Mouse (Mus musculus) hindbrain, embryonic 11.5 days (tissue): ENCODE data around the gene Fas. TPM values are rescaled to one million over a fixed set of nuclear protein-coding genes. Genes with fewer than 3 reads are reported as not detected.

ENCODE experiments used
- ATAC-seq: fragments of 200-750 bp; cut with Nextera tagmentation; 2 replicates; pipeline ENCODE4 v1.8.0; 2017; ENCODE audit warnings: mild to moderate bottlenecking, moderate TSS enrichment, moderate library complexity; ENCODE audit not compliant: low FRiP score
- DNase-seq: peaks from one replicate; pipeline ENCODE4 v3.0.0-alpha.2; 2015; ENCODE audit warnings: low spot score
- H3K27ac ChIP-seq: fragments of 300-500 bp; sonication (generic); 2 replicates; pipeline ENCODE4 v1.5.1; 2014; ENCODE audit warnings: mild to moderate bottlenecking, low read depth, low read length
- H3K27me3 ChIP-seq: fragments of 300-500 bp; sonication (generic); 2 replicates; pipeline ENCODE4 v1.6.1; 2014; ENCODE audit warnings: mild to moderate bottlenecking, low read length, moderate library complexity, mixed read lengths; ENCODE audit not compliant: control insufficient read depth, insufficient read depth
- H3K36me3 ChIP-seq: fragments of 300-500 bp; sonication (generic); 2 replicates; pipeline ENCODE4 v1.6.1; 2014; ENCODE audit warnings: mild to moderate bottlenecking, low read length, moderate library complexity, mixed read lengths; ENCODE audit not compliant: control insufficient read depth, insufficient read depth
- H3K4me1 ChIP-seq: fragments of 300-500 bp; sonication (generic); replicated peaks from 2 replicates; pipeline ENCODE4 v1.6.1; 2014; ENCODE audit warnings: low read length, mixed read lengths; ENCODE audit not compliant: control insufficient read depth, insufficient read depth
- H3K4me2 ChIP-seq: fragments of 300-500 bp; sonication (generic); replicated peaks from 2 replicates; pipeline ENCODE4 v1.6.1; 2014; ENCODE audit warnings: mild to moderate bottlenecking, low read depth, low read length
- H3K4me3 ChIP-seq: fragments of 300-500 bp; sonication (generic); 2 replicates; pipeline ENCODE4 v1.5.1; 2014; ENCODE audit warnings: low read depth, low read length
- H3K9ac ChIP-seq: fragments of 300-500 bp; sonication (generic); 2 replicates; pipeline ENCODE4 v1.6.1; 2014; ENCODE audit warnings: low read depth, low read length
- H3K9me3 ChIP-seq: fragments of 300-500 bp; sonication (generic); 2 replicates; pipeline ENCODE4 v1.6.1; 2016; ENCODE audit warnings: low read length; ENCODE audit not compliant: control insufficient read depth
- WGBS: fragments of 180-500 bp; shearing (Covaris S2); extraction: QIAGEN DNeasy Blood & Tissue Kit; methylation state at CpG from one replicate; pipeline ENCODE4 v1.1.7; 2014; 5-methylcytosine and 5-hydroxymethylcytosine counted together
- polyA plus RNA-seq: library from polyadenylated mRNA; unstranded; fragments of >200 nt; fragmentation: Nextera tagmentation; extraction: Ambion mirVana; gene quantifications from 2 replicates; pipeline ENCODE4 v1.2.1, GENCODE M21; 2014

Fas gene
- polyA plus RNA-seq, 1 experiment from 2014 or later, result 1.2 TPM

DNA sequence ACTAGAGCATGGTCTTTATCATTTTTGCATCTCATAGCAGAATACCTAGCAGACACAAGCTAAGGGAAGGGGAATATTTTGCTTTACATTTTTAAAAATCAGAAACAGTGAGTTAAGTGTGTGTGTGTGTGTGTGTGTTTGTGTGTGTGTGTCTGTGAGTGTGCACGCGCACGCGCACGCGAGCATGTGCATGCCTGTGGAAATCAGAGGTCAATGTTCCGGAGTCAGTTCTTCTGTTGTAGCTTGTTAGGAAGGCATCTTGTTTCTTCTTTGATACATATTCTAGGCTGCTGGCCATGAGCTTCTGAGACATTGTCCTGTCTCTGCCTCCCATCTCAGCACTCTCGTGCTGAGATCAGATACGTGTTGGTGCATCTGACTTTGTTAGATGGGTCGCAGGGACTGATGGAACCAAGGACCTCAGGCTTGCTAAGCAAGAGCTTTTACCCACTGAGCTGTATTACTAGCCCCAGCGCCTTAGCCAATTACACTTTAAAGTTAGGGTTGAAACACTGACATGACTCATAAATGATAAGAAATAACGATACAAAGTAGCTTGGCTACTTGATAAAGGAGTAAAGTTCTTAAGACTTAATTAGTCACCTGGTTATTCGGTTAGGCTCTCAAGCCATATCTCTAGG, 19.5 kb upstream of the Fas start:
- DNase-seq (no peak), ATAC-seq (no peak)
- H3K4me2 ChIP-seq, result no peak overlapping the region
- H3K4me3 ChIP-seq, result no peak overlapping the region
- no peaks in the 10 kb centered on the region for H3K27me3 ChIP-seq
- no peaks in the 10 kb centered on the region for H3K9me3 ChIP-seq
- H3K9ac ChIP-seq, result no peak overlapping the region
- H3K4me1 ChIP-seq, result no peaks in the 10 kb centered on the region
- no peaks in the 10 kb centered on the region for H3K36me3 ChIP-seq
- no peak overlapping the region for H3K27ac ChIP-seq
- WGBS, result 97% methylated on average over 13 of the region's 13 CpGs

DNA sequence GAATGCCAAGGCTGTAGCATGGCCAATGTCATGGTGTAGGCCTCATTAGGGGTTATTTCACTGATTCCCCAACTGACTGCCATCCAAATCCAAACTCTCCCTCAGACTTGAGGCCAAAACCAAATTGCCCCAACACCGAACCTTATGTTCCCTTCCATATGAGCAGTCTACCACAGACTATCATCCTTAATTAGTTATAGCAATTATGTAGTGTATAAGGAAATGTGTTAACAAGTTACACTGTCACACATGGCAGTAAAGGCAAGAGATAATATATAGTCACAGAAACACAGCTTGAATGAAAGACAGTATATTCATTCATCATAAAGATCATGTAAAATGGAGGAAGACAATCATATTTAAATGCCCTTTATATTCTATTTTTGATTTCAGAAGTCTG, 17.4 kb upstream of the Fas start:
- no peaks in the 10 kb centered on the region for H3K27me3 ChIP-seq
- whole genome bisulfite sequencing, result 100% methylated on average over 1 of the region's 1 CpGs

DNA sequence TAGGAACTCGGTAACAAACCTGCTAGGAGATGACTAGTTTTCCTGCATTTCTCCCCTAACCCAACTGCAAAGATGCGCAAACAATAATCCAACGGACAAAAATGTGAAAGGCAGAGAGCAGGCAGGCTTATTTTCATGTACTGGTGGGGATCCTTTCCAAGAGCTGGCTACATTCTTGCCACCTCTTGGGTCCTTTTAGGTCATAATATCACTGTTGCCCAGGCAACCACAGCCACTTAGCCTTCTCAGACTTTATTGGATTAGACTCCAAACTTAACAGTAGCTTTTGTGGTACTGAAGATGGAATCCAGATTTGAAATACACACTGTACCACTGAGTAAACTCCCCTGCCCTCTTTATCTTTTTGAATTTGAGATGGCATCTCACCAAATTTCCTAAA, 12.4 kb upstream of the Fas start:
- Histone ChIP-seq H3K4me1 (no peaks in the 10 kb centered on the region), H3K9me3 (no peaks in the 10 kb centered on the region), H3K4me3 (no peak overlapping the region), H3K36me3 (no peaks in the 10 kb centered on the region), H3K27ac (no peak overlapping the region), H3K4me2 (no peak overlapping the region), H3K9ac (no peak overlapping the region), H3K27me3 (no peaks in the 10 kb centered on the region)
- WGBS, result 85% methylated on average over 3 of the region's 3 CpGs
- no peak for ATAC-seq
- DNase-seq, result no peak

More for the DNA sequence above, 17.4 kb upstream of the Fas start:
- H3K27ac ChIP-seq, result no peak overlapping the region
- no peaks in the 10 kb centered on the region for H3K4me1 ChIP-seq
- no peaks in the 10 kb centered on the region for H3K9me3 ChIP-seq
- no peak overlapping the region for H3K9ac ChIP-seq
- no peak overlapping the region for H3K4me3 ChIP-seq
- DNase-seq (no peak), ATAC-seq (no peak)
- H3K36me3 ChIP-seq, result no peaks in the 10 kb centered on the region
- H3K4me2 ChIP-seq, result no peak overlapping the region

DNA sequence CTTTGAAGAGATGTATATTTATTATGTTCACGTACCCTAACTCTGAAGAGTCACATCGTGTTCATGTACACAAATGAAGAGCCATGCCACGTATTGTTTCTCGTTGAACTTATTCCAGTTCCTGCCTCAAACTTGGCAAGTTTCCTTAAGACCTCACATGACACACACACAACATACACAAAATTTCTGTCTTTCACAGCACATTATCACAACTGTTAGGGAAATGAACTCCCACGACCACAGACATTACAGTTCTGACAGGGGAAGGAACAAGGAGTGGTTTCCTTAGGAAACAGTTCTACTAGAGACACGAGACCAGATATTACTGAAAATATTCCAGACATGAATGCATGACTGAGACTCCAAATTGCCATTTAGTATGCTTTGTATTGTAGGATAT, 6.9 kb upstream of the Fas start:
- Histone ChIP-seq H3K9ac (no peak overlapping the region), H3K4me2 (no peak overlapping the region), H3K27me3 (no peaks in the 10 kb centered on the region), H3K36me3 (no peaks in the 10 kb centered on the region), H3K9me3 (no peaks in the 10 kb centered on the region), H3K4me1 (no peaks in the 10 kb centered on the region), H3K4me3 (no peak overlapping the region), H3K27ac (no peak overlapping the region)
- ATAC-seq, result no peak
- 90% methylated on average over 6 of the region's 6 CpGs for WGBS
- DNase-seq, result no peak

DNA sequence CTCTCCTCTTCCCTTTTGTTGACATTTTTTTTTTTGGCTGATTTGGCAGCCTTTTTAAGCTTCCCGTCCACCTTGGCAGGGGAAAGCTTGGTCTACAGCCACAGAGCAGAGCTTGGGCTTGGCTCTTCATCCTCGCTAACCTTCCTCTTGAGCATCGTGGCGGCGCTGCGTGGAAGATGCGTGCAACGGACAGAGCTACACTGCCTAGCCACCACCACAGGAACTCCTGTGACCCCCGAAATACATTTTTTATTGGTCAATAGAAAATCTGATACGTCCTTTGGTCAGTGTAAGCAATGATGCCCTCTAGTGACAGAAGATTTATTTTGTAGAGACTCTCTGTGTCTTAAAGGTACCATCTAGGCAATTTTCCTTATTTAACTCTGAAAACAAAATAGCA, 6.1 kb upstream of the Fas start:
- Histone ChIP-seq H3K4me1 (no peaks in the 10 kb centered on the region), H3K4me3 (no peak overlapping the region), H3K27me3 (no peaks in the 10 kb centered on the region), H3K9me3 (no peaks in the 10 kb centered on the region), H3K4me2 (no peak overlapping the region), H3K27ac (no peak overlapping the region), H3K9ac (no peak overlapping the region), H3K36me3 (no peaks in the 10 kb centered on the region)
- no peak for DNase-seq
- no peak for ATAC-seq
- 61% methylated on average over 10 of the region's 10 CpGs for WGBS

DNA sequence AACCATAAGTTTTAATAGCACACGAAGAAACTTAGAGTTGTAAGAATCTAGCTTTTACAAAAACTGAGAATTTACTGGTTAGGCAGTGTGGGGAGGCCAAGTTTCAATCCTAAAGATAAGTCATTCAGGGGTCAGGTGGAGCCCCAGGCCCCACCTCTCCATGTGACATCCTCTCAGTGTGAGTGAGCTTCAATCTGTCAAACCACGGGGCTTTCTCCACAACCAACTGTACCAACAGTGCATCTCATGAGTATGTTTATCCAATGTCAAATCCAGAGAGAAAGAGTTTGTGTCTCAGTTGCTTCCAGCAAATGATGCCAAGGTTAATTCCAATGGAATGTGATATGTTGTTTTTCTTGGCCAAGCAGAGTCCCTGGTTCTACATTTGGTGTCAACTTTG, 5.6 kb upstream of the Fas start:
- no peaks in the 10 kb centered on the region for H3K36me3 ChIP-seq
- no peaks in the 10 kb centered on the region for H3K9me3 ChIP-seq
- no peak overlapping the region for H3K4me3 ChIP-seq
- H3K9ac ChIP-seq, result no peak overlapping the region
- 49% methylated on average over 2 of the region's 2 CpGs for whole genome bisulfite sequencing
- no peaks in the 10 kb centered on the region for H3K27me3 ChIP-seq
- DNase-seq, result no peak
- H3K4me2 ChIP-seq, result no peak overlapping the region
- no peak overlapping the region for H3K27ac ChIP-seq
- ATAC-seq, result no peak
- H3K4me1 ChIP-seq, result no peaks in the 10 kb centered on the region

DNA sequence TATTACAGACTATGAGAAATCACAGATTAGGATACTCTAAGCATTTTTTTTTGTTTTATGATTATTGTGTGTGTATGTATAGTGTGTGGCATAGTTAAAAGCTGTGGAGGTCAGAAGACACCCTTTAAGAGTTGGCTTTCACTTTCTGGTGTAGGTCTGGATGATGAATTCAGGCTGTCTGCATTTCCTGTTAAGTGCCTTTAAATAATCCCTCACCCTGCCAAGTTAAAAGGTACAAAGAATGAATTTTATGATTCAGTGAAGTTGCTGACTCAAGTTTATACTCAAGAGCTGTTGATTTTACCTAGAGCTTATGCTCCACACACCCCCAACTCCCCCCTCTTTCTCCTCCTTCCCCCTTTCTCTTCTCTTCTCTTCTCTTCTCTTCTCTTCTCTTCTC, 3.2 kb upstream of the Fas start:
- ATAC-seq, result no peak
- H3K9ac ChIP-seq, result no peak overlapping the region
- H3K4me3 ChIP-seq, result no peak overlapping the region
- H3K9me3 ChIP-seq, result no peaks in the 10 kb centered on the region
- H3K4me2 ChIP-seq, result no peak overlapping the region
- peaks cover 4% of the 10 kb centered on the region; the same call in 1 of the 2 replicates for H3K4me1 ChIP-seq
- H3K36me3 ChIP-seq, result no peaks in the 10 kb centered on the region
- H3K27me3 ChIP-seq, result no peaks in the 10 kb centered on the region
- no peak overlapping the region for H3K27ac ChIP-seq
- DNase-seq, result no peak

DNA sequence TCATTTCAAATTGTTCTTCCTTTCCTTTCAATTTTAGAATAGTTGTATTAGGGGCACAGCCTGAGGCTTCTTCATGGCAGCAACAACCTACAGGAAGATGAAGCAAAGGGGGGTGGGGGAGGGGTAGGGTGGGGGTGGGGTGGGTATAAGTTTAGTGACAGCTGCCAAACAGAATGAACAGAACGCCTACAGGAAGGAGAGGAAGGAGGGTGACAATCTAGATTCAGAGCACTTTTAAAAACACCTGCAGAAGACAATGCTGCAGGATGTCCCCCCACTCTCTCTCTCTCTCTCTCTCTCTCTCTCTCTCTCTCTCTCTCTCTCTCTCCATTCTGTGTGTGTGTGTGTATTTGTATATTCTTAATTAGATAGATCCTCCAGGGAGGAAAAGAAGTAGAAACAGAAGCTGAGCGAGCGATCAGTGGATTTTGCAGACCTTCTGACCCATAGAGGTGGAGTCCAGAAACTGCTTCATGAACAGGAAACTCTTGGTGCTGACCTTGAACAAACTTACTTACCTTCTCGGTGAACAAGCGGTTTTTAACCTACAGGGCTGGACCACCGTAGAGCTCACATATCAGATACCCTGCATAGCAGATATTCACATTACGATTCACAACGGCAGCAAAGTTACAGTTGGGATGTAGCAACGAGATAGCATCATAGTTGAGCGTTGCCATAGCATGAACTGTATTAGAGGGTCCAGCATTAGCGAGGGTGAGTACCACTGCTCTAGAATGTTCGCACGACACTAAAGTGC, 2.6 kb upstream of the Fas start:
- H3K4me3 ChIP-seq, result no peak overlapping the region
- H3K4me2 ChIP-seq, result no peak overlapping the region
- no peaks in the 10 kb centered on the region for H3K27me3 ChIP-seq
- H3K27ac ChIP-seq, result no peak overlapping the region
- peaks cover 4% of the 10 kb centered on the region; the same call in 1 of the 2 replicates for H3K4me1 ChIP-seq
- no peak for DNase-seq
- H3K9me3 ChIP-seq, result no peaks in the 10 kb centered on the region
- ATAC-seq, result no peak
- no peaks in the 10 kb centered on the region for H3K36me3 ChIP-seq
- H3K9ac ChIP-seq, result no peak overlapping the region
- 82% methylated on average over 13 of the region's 13 CpGs for WGBS

DNA sequence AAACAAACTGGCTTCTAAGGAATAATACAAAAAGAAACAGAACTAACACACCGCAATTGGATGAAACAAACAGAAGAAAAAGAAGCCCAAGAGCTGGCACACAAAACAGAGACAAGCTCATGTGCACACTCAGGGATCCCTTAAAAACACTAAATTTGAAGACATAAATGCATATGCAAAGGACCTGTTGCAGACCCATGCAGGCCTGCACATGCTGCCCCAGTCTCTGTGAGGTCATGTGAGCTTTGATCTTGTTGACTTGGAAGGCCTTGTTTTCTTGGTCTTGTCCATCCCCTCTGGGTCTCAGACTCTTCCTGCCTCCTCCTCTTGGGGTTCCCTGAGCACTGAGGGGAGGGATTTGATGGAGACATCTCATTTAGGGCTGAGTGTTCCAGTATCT, 1.8 kb upstream of the Fas start:
- Histone ChIP-seq H3K4me1 (peaks cover 4% of the 10 kb centered on the region; the same call in 1 of the 2 replicates), H3K9ac (no peak overlapping the region), H3K4me2 (no peak overlapping the region), H3K27ac (no peak overlapping the region), H3K9me3 (no peaks in the 10 kb centered on the region), H3K36me3 (no peaks in the 10 kb centered on the region), H3K27me3 (no peaks in the 10 kb centered on the region), H3K4me3 (no peak overlapping the region)
- DNase-seq (no peak), ATAC-seq (no peak)
- 96% methylated on average over 1 of the region's 1 CpGs for WGBS
